Mouse (Mus musculus) C2C12 (cell line): ENCODE measurements at regions not wholly inside any gene's neighbourhood (a gene's known extent, or its start where the extent isn't known, plus 50 kb on each side); places are given as distances from the start of the nearest gene placed in this dataset.

Experiments
- CEBPB ChIP-seq: IDR thresholded peaks from one replicate; pipeline ENCODE4 v1.6.1; 2011; ENCODE audit warnings: low read depth, mild to moderate bottlenecking, control low read depth, moderate library complexity
- CTCF ChIP-seq: IDR thresholded peaks from one replicate; pipeline ENCODE4 v1.5.1; 2011; ENCODE audit not compliant: control insufficient read depth, insufficient read depth, insufficient read length
- MAX ChIP-seq: IDR thresholded peaks from one replicate; pipeline ENCODE4 v1.6.1; 2011; ENCODE audit warnings: mild to moderate bottlenecking, control low read depth
- USF1 ChIP-seq: IDR thresholded peaks from one replicate; pipeline ENCODE4 v1.6.1; 2011; ENCODE audit warnings: low read depth, mild to moderate bottlenecking, control low read depth, moderate library complexity

- TF ChIP-seq CEBPB, result no peak
- no peak for TF ChIP-seq CTCF
- no peak for TF ChIP-seq USF1
- TF ChIP-seq MAX, result no peak
These were observed 183.2 kb upstream of the Unc93a2 start for GRCm38 (mm10) chr17:7568482-7568881.
